Mouse (Mus musculus) erythroblast, adult 5-6 weeks (primary cell): ENCODE results near the gene Snrpa. TPM values are rescaled to one million over a fixed set of nuclear protein-coding genes. Genes with fewer than 3 reads are reported as not detected.
"Not testable (repeated sequence)": the region's sequence is repeated elsewhere in the genome, so short reads cannot be mapped to it uniquely, and the experiment has no call there.

Source experiments
- ATAC-seq: replicated peaks from 2 replicates; pipeline ENCODE4 v1.8.0; 2016; ENCODE audit warnings: moderate number of reproducible peaks, mild to moderate bottlenecking, moderate TSS enrichment, inconsistent platforms; ENCODE audit not compliant: poor library complexity, low FRiP score, severe bottlenecking
- total RNA-seq, 2 experiments: library from RNA; stranded (forward) in 1 of 2; stranded (reverse) in 1 of 2; fragments of 150-400 nt in 1 of 2; fragments of 200-764, 138-1000 nt in 1 of 2; gene quantifications; 2 replicates each; pipeline versions ENCODE4 v1.2.3 to v1.2.4; 2015 to 2017; ENCODE audit warnings: low replicate concordance in 2 of 2

Snrpa gene
- 30.3 and 43.2 TPM in 2 replicates for total RNA-seq (2015; ENCODE audit: low replicate concordance)
- 12.7 and 19.5 TPM in 2 replicates for total RNA-seq (2017; ENCODE audit: low replicate concordance)

DNA sequence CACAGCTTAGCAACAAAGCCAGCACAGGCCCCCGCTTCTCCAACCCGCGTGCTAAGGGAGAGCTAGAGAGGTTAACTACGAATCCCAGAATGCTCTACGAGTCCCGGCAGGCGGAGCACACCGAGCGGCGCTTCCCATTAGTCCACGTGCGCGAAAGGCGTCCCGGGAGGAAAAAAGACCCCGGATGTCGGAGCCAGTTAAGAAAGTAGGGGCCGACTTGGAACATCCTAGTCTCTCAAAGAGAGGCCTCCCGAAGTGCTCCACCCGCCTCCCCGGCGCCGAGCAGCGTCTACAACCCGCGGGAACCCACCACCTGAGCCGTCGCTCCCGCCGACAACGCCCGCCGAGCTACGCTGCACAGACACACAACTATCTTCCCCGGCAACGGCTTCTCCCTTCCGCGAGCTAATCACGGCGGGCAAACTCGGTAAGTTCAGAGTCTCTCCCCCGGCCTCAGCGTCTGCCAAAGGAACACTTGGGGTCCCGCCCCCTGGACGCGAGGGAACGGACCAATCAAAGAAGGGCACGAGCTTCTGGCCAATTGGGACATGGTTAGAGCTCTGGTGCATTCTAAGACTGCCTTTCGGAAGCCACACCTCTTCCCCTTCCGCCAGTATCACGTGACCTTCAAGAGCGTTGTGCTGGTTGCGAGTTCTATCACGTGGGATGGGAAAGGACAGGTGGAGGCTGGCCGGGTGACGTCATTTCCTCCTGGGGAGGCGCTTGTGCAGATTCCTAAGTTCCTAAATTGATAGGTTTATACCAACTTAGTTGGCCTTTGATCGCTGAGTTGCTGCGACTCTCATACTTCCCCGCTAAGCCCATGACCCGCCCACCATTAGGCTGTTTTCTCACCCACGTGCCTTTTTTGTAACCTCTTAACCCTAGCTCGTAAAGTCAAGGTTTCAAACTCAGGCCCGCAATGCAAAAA lies at the start of gene Snrpa, which contains the start of gene BC024978:
TSS of gene Snrpa (minus strand) at position 591 of the 931 bp plus-strand sequence.
TSS of gene BC024978 (plus strand) at position 101 of the 931 bp plus-strand sequence.
- peak; percentile 96 for ATAC-seq

DNA sequence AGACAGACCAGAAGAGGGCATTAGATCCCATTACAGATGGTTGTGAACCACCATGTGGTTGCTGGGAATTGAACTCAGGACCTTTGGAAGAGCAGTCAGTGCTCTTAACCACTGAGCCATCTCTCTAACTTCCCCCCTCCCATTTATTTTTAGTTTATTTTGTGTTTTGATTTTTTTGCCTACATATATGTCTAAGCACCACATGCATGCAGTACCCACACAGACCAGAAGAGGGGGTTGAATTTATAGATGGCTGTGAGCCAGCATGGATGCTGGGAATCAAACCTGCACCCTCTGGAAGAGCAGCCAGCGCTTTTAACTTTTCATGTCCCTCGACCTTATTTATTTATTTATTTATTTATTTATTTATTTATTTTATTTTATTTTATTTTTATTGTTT lies 48.0 kb upstream of the Snrpa start:
- not testable (repeated sequence) for ATAC-seq

GRCm38 (mm10) chr7:27243211-27243610 lies 47.1 kb upstream of the Snrpa start:
- ATAC-seq, result no peak

DNA sequence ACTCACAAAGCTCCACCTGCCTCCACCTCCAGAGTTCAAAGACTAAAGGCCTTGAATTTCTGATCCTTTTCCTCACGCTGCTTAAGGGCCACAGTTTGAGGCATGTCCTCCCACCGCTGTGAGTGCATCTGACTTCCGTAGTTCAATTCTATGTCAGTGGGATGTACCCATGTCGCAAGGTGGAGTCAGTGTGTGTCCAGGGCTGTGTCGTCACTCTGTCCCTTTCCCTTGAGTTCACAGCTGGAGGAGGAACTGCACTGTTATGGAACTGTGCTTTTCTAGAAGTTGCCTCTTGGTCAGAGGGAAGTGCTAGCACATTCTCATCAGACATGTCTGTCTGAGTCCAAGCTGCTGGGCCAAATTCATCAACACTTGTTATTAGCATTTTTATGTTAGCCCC lies 42.5 kb upstream of the Snrpa start:
- no peak for ATAC-seq

DNA sequence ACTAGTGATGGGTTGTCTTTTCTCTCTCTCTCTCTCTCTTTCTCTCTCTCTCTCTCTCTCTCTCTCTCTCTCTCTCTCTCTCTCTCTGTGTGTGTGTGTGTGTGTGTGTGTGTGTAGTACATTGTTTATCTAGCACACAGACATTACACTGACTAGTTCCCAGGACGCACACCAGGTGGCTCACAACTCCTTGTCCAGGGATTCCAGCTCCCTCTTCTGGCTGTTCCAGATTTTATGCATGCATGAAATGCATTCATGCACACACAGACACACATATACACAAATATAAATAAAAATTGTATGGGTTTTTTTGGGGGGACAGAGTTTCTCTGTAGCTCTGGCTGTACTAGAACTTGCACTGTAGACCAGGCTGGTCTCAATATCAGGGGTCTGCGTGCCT lies 41.5 kb upstream of the Snrpa start:
- ATAC-seq, result no peak

DNA sequence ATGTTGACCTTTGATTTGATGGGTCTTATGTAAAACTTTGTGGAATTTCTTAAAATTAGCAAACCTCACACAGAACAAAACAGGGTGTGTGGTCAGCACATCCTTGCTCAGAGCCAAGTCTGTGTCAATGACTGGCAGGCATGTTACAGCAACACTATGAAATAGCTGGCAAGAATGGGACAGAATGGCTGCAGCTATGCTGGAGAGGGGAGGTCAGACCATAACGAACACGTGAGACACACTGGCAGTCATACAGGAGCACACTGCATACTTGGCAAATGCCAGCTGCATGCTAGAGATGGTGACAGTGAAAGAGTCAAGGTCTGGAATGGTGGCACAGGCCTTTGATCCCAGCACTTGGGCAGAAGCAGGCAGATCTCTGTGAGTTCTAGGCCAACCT lies 39.7 kb upstream of the Snrpa start:
- no peak for ATAC-seq

- no peak for ATAC-seq
These were observed 37.2 kb upstream of the Snrpa start for GRCm38 (mm10) chr7:27233300-27233699.

DNA sequence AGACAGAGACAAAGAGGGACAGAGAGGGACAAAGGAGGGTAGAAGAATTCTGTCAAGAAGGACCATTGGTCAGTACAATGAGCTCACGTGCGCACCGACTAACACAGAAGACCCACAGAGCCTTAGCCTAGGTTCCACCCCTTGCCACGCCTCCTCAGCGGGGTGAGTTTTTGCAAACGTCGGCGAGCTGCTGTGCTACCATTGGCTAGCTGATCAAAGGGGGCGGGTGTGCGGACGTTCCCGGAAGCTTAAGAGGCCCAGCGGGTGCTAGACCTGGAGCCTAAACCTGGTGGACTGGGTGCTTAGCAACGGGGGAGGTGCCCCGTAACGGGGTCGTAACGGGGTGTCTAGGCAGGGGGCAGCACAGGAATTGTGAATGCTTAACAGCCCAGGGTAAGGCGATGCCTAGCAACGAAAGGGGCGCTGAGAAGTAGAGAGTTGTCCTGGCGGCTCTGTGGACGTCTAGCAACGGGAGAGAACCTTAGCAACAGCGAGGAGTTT lies 36.8 kb upstream of the Snrpa start, which contains the start of gene Coq8b:
TSS of gene Coq8b (plus strand) at position 243 of the 501 bp plus-strand sequence.
- peak; percentile 93 for ATAC-seq

DNA sequence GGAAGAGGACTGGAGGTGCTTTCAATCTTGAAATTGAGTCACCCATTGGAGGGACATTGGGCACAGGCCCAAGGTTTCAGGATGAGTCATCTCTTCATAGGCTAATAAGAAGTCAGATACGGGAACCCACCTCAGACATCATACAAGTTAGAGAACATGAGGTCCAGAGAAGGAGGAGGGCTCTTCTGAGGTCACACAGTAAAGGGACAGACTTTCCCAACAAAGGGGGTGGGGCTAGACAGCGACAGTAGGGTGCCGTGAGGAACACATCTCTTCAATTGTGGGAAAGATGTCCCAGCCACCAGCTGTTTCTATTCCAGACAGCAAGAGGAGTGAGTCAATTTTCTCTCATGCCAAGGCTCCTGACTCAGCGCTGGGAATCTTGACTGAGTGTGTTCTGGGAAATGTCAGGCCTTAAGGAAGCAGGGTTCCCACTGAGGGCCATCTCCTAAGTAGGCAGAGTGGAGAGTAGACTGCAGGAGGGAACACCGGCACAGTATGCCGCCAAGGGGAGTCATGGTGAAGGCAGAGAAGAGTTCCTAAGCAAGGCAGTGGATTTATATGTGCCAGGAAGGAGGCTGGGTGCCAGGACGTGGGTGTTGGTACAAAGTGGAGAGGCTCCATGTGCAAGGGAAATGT lies 35.7 kb upstream of the Snrpa start:
- ATAC-seq, result no peak

DNA sequence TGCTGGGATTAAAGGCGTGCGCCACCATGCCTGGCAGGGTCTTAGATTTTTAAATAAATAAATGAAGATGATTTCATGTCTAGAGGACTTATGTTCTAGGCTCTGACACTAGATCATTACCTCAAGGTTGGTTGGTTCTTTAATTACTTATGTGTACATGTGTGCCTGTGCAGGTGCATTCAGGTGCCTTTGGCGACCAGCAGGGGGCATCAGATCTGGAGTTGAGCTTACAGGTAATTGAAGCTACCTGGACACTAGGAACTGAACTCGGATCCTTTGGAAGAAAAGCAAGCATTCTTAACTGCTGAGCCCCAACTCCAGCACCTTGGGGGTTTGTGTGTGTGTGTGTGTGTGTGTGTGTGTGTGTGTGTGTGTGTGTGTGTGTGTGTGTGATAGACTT lies 34.7 kb upstream of the Snrpa start:
- no peak for ATAC-seq

- ATAC-seq, result peak; percentile 26
These were observed 32.8 kb upstream of the Snrpa start for GRCm38 (mm10) chr7:27228865-27229264.

DNA sequence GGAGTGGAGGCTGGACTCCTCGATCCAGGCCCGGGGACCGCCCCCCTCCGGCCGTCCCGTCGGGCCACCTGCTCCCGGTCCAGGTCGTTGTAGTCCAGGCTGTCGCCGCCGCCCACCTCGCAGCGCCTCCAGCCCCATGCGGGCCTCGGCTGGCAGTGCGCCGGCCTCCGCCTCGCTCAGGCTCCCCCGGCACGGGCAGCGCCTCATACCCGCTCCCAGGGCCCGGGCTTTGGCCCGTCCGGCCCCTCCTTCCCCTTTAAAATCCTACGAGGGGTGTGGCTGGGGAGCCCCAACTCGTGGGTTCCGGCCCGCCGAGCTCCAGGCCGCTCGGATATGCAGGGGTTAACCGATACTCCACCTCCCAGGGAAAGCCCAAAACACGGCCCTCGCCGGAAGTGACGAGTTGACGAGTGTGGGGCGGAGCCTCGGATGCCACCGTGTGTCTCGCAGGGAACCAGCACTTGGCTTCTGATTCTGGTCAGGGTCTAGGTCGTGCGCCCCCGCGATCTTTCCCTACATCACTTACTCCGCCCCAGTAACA lies 32.3 kb upstream of the Snrpa start, which contains the start of gene Itpkc:
TSS of gene Itpkc (minus strand) at position 381 of the 541 bp plus-strand sequence.
- ATAC-seq, result peak; percentile 88

- ATAC-seq, result no peak
These were observed 31.6 kb upstream of the Snrpa start for GRCm38 (mm10) chr7:27227676-27228075.

DNA sequence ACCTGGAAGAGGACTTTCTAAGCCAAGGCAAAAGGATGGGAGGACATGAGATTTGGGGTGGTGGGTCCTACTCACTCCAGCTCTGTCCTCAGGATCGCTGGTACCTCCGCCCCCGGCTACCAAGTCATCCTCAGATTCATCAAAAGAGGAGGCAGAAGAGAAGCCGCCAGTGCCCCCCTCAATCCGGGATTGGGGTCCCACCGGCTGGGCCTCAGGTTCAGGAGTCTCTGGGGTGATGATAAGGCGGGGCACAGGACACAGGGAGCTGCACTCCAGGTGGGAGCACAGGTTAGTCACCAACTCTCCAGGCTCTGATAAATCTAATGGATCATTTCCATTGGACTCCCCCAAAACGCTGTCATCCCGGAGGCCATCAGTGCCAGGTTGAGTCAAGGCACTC lies 31.2 kb upstream of the Snrpa start:
- ATAC-seq, result no peak

- ATAC-seq, result no peak
These were observed 29.0 kb upstream of the Snrpa start for GRCm38 (mm10) chr7:27224877-27225575.

DNA sequence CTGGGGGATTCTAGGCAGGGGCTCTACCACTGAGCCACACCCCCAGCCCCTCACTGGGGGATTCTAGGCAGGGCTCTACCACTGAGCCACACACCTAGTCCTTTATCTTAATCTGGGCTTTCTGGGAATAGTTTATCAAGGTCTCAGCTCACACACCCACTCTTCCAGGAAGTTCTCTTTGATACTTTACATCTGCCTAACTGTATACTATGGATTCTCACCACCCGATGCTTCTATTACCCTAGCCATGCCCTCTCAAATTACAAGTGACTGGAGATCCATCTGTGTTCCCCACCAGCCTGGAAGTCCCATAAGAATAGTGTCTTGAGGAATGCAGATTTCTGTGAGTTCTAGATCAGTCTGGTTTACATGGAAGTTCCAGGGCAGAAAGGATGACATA lies 26.5 kb upstream of the Snrpa start:
- ATAC-seq, result no peak

DNA sequence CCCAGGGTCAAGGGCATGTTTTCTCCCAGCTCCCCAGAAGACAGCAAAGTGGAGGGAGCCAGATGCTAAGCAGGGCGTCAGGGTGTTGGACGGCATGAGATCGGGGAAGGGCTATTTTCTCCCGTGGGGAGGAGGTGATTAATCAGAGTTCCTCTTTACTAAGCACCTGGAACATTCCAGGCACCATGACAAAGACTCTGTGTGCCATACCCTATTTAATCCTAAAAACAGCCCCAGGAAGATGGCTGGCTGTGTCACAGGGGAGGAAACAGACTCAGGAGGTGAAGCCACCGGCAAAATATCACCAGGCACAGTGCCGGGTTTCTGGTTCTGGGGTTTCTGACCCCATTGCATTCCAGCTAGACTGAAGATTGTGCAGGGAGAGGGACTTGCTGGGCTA lies 25.9 kb upstream of the Snrpa start:
- no peak for ATAC-seq

DNA sequence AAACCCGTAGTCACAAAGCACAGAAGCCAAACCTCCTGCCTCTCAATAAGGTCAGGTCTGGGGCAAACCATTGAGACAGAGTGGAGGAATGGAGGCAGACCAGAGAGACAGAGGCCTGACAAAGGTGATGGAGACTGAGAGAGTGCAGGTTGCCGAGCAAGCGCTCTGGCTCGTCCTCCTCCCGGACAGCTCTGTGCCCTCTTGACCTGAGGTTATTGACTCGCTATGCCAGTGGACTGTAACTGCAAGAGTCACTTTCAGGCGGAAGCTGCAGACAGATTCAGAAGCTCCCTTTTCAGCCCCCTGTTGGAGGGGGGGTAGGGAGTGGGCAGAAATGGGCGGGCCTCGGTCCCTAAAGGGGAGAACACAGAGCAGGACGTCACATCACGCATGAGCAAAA lies 23.9 kb upstream of the Snrpa start:
- no peak for ATAC-seq

GRCm38 (mm10) chr7:27218586-27218985 lies 22.5 kb upstream of the Snrpa start:
- no peak for ATAC-seq

DNA sequence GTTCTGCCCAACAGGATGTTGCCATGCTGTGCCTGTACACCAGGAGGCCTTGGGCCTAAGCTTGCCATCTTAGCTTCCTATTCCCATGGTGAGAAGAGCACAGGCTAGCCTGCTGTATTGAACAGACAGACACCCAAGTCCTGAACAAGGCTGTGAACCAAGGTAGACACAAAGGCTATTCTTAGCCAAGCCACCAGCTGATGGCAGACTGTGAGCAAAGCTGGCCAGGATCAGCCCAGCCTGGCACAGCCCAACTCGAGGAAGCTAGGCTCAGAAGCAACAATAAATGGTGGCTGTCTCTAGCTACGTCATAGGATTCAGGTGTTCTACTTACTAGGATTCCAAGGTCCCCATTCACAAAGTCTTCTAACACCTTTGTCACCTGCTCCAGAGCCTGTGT lies 16.6 kb upstream of the Snrpa start:
- ATAC-seq, result no peak
